Mouse (Mus musculus) 3T3-L1 (cell line): ENCODE data around the gene Nub1.

ENCODE experiments used
- DNase-seq: peaks from one replicate; pipeline ENCODE4 v3.0.0-alpha.2; 2015; ENCODE audit warnings: low read depth, low spot score

The Nub1 gene

DNA sequence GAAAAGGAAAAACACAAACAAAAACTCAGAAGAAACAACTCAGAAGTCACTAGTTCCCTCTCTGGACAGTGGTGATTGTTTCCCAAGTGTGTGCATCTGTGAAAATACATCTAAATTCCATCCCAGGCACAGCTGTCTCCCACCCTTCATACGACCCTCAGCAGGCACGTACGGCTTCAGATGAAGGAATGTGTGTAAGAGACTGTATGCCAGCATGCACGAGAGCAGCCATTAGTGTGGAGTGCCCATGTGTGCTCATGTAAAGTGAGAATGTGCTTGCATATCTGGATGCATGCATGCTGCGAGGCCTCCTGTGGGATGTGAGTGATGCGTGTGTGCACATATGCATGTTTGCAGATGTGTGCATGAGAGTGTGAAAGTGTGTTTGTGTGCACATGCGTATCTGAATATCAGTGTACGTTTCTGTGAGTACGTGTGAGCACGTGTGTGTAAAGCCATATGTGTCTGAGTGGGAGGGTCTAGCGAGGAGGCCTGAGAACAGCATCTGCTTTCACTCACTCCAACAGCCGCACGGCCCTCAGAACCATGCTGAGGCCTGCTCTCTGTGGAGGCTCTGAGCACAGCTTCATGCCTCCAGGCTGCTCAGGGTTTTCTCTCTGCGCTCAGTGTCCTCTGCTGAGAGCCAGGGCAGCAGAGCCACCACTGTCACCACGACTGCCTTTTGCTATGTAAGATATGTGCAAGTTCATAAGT is 56.0 kb downstream of the Nub1 start:
- DNase-seq, result no peak

DNA sequence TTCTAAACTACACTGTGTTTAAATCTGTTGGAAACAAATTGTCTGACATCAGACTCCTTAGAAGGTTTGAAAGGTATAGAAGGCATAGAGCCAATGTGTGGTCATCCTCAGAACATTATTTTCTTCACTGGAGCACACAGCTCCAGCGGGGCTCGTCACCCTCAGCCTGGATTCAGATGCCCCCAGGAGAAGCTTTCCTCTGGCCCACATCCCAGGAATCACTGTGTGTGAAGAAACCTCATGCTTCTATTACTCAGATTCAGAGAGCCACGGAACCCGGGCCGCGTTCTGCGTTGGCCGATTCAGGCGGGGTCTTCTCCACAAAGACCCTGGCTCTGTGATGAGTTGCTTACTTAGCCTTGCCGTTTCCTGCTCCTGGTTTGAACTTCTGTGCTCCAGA is 58.6 kb downstream of the Nub1 start:
- no peak for DNase-seq

DNA sequence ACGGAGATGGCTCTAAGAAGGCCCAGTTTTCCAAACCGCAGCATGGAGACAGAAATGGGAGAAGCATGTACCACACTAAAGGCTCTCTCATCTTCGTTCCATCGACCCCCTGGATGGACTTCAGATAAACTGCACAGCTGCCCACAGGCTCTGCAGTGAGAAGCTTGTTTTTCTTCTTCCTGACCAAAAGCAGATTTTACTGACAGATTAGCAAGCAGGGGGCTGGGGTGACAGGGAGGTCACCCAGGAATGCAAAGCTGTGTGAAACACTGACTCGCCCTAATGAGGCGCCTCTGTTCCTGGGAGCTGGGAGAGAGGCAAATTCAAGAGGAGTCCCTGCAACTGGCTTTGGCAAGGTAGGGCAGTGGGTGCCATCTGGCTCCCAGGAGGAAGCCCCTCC is 62.2 kb downstream of the Nub1 start:
- DNase-seq, result peak; percentile 31

DNA sequence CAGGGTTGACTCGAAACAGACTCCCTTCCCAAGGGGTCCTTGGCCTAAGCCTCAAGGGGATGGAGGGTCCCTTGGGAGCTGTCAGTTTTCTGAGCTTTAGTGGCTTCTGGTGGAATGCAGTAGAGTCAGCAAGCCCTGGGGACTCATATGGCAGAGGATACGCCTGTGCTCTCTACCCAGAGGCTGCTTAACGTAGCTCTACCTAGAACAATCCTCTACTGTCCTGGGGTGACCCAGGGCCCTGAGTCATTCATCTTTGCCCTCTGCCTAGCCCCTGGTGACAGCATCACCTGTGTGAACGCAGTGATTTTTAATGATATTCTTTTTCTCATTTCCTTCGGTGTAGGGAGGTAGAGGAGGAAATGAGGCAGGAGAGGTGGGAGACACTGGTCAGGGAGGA is 64.4 kb downstream of the Nub1 start:
- DNase-seq, result no peak

DNA sequence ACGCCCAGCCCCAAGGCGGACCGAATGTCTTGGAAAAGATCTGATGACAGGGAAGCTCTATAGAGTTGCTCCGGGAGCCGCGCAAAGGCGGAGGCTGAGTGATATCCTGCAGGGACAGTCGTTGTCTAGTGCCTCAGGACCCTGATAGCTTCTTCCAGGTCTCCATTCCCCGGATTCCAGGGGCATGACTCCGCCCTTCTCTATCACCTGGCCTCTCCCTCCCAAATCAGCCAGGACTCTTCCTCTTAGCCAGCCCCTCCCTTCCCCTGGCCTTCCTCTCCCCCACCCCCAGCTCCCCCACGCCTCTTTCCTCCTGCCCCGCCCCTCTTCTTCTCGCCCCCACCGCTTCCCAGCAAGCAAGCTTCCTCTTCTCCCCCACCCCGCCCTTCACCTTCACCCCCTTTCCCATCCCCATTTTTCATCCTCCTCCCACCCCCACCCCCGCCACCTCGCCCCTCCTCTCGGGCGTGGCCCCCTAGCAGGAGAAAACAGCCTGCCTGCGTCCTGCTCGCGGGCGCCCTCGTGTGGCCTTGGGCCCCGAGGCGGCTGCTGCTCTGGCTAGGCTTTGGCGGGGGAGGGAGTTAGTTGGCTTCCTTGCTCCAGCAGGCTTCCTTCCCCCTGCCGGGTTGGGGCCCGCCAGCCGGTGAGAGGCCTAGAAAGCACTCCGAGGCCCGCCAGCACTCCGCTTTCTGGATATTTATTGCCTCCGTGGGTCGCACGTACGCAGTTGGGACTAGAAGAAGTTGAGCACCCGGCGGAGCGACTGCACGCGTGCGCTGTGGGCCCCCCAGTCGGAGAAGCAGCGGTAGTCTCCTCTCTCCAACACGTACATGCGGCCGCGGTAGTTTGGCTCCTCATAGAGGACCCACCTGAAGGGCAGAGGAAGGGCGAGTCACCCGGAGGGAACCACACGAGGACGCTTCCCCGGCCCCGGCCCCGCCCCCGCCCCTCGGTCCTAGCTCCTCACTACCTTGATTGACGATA is 65.3 kb downstream of the Nub1 start:
- DNase-seq, result peak; percentile 84

DNA sequence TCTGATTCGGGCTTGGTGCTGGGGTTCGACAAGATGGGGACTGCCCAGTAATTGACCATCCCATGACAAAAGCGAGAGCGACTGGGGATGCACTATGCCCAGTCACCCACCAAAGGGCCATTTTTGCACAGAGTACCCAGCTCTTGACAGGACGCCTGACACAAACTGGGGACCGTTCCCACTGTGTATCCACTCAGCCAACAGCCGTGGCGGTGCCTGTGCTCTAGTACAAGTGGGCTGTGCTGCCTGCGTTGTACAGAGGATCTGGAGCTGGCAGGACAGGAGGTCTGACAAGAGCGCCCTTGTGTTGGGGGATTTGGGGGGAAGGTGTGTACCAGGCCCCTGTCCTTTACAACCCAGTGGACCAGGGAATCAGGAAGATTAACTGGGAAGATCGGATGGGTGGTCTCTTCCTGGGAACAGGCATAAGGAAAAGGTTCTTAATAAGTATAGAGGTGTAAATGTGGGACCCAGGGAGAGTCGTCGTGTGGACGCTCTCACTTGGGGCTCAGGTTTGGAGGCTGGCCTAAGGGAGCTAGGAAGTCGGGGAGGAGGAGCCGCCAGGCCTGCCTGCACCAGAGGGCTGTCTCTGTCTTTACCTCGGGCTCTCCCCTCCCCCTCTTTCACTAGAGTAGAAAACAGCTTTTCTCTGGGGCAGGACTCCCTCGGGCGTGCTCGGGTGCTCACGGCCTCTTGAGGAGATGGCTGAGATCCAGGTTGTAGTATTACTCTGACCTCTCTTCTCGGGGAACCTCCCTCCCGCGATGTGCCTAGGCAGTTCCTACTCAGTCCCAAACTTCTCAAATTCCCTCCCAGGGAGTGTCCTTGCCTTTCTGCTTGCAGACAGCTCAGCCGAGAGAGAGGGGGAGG is 66.2 kb downstream of the Nub1 start:
- peak; percentile 95 for DNase-seq

DNA sequence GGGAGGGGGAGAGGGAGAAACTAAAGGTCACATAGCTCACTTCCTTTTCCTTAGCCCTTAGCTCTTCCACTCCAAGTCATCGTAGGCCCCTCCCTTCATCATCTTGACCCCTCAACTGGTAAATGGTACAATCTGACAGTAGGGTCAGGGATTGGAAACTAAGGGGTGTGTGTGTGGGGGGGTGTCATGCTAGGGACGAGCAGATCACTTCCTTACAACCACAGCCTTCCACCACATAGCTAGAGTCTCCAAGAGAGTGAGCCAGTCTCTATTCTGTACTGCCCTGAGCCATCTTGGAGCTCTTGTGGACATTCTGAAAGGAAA is 66.8 kb downstream of the Nub1 start:
- DNase-seq, result no peak

DNA sequence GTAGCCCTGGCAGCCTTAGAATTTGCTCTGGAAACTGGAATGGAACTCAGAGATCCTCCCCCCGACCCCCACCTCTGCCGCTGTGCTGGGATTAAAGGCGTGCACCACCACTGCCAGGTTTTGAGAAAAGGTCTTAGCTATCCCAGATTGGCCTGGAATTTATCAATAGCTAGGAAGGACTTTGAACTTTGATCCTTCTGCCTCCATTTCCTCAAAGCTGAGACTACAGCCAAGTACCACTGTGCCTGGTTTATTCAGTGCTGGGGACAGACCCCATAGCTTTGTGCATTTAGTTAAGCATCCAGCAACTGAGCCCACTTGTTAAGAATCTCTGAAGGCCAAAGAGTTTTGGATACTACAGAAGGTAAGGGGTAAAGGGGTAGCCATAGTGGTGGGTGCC is 71.6 kb downstream of the Nub1 start:
- DNase-seq, result no peak

DNA sequence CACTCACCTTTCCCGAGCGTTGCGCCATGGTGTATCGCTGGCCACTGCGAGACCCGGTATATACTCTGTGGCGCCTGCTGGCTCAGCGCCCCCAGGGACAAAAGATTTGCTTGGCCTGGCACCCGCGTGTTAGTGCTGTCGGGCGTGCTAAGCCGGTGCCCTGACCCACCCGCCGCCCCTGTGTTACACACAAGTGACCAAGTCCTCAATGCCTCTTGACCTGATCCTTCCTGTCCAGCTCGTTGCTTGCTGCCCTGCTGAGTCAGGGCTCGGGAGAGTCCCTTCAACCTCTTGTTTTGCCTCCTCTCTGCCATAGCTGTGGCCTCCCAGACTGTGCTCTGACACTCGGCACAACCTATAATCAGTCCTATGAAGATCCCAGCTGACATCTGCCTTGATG is 72.5 kb downstream of the Nub1 start, which contains the start of gene Crygn:
Gene Crygn (minus strand): TSS at position 193 of the 400 bp plus-strand sequence.
- DNase-seq, result no peak
